Mouse (Mus musculus) heart, postnatal 10 days (tissue): Measurements from ENCODE around the gene Zbtb7b. TPM values are rescaled to one million over a fixed set of nuclear protein-coding genes. Genes with fewer than 3 reads are reported as not detected.

ENCODE experiments used
- DNase-seq, 2 experiments: peaks; one replicate each; pipeline ENCODE4 v3.0.0; 2021
- intact Hi-C: fragments of 180-260 bp; cut with DNase I; formaldehyde crosslinking; loops from one replicate; pipeline ENCODE4 v1.15.1; 2025
- total RNA-seq, 2 experiments: library from RNA; stranded (reverse); gene quantifications; 2 replicates each; pipeline ENCODE4 v1.2.3; 2021

Zbtb7b gene
- total RNA-seq, 2 experiments from 2014 or later, result 20.2 to 25.6 TPM

DNA sequence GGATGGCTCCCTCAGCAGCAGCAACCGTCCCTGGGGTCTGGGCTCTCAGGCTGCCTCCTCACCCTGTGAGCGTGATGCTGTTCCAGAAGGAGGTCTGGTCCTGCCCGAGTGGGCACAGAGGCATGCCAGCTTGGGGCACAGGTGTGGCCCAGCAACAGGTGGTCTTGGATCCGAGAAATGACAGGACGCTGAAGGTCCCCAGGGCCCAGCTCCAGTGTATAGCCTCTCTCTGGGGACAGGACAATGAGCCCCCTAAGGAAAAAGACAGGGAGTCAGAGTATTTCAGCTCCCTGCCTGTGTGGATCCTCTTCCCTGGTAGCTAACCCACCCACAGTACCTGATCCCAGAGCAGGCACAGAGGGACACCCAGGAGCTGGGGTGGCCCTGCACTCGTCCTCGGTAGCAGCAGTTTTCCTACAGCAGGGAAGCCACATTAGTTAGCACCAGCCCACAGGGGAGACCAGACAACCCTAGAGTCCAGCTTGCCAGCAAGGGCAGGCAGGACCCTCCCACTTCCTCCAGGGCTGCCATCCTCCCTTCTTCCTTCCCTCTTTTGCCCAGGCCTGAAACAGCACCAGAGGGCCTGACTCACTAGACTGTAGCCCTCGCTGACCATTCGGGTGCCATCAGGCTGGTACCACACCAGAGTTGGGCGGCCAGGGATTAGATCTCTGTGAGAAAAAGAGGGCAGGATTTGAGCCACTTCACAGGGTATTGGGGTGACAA is 47.6 kb downstream of the Zbtb7b start:
- DNase-seq, result no peak
- intact Hi-C loops, result no loop called here

GRCm38 (mm10) chr3:89343279-89343678 is 51.3 kb downstream of the Zbtb7b start:
- intact Hi-C loops, result no loop called here
- no peak for DNase-seq

DNA sequence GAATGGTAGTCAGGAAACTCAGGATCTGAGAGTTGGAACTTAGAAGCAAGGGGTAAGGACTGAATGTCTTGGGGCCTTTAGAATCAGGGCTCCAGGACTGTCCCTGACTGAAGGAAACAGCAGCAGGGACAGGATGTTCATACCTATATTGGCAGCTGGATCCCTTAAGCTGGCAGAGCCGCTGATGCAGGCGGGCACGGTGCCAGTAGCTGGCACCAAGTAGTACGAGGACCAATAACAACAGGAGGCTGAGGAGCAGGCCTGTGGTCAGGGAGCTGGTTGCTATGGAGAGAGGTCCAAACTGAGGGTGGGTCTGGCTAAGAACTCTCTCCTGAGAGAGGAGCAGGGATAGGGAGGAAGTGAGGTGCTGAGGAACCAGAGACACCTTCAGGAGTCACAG is 52.8 kb downstream of the Zbtb7b start:
- intact Hi-C loops, result loop anchor here (2.0 kb wide), 1 partner anchor 143 kb away; no protein-coding TSS in a partner anchor
- DNase-seq, result no peak

GRCm38 (mm10) chr3:89340465-89340864 is 54.1 kb downstream of the Zbtb7b start:
- peak; percentile 76 to 88 for DNase-seq
- intact Hi-C loops, result loop anchor here (1.0 to 2.0 kb wide), 2 partner anchors 14 to 144 kb away; no protein-coding TSS in a partner anchor

DNA sequence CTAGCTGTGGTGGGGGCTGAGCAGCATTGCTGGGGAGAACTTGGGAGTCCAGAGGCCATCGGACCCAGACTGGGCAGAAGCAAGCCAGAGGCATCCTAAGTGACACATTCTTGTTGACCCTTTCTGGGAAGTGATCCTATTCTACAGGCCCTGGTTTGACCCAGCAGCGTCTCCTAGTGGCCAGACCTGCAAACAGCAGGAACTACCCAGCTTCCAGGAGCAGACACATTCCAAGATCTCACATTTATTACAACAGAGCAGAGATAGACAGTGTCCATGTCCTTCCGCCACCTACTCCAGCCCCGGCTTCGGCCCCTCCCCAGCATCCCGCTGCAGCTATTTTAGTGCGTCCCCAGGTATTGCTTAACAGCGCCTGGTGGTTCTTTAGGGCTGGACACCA is 55.2 kb downstream of the Zbtb7b start:
- DNase-seq, result peak; percentile 71 to 82
- intact Hi-C loops, result no loop called here

DNA sequence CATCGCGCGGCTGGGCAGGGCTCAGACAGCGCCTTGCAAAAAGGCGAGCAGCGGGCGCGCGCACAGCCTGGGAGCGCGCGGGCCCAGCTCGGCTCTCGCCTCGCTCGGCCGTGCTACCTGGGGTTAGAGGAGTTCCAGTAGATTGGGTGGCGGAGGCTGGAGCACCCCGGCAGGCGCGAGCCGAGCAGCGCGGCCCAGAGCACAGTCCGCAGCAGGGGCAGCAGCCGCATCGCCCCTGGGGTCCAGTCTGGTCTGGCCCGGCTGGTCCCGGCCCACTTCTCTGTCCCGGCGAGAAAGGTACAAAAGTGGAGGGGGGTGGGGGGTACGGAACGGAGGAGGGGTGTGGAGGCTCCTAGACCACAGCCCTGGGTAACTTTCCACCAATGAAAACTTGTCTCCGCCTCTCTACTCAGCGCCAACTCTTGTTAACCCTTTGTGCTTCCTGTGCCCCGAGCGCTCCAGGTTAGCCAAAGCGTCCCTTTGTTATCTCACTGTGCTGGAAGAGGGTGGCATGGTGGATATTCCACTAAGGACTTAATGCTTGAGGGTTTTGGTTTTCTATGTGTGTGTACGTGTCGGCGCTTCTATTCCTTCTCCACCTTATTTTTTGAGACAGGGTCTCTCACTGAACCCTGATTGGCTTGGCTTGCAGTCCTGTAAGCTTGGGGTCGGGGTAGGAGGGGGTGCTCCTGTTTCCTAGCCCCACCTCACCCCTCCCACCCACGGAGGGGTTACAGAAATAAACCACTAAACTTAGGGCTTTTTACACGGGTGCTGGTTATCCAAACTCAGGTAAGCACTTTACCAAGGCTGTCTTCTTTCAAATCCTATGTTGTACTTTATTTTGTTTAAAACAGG is 56.6 kb downstream of the Zbtb7b start, which contains the start of gene Efna4:
TSS of gene Efna4 (minus strand) at position 308 of the 858 bp plus-strand sequence.
- DNase-seq, result peak; percentile 65 to 74
- intact Hi-C loops, result loop anchor here (2.0 kb wide), 1 partner anchor 21 kb away; no protein-coding TSS in a partner anchor

- no peak for DNase-seq
- intact Hi-C loops, result loop anchor here (2.0 kb wide), 1 partner anchor 20 kb away; no protein-coding TSS in a partner anchor
Observed at GRCm38 (mm10) chr3:89337062-89337720, 57.4 kb downstream of the Zbtb7b start.

DNA sequence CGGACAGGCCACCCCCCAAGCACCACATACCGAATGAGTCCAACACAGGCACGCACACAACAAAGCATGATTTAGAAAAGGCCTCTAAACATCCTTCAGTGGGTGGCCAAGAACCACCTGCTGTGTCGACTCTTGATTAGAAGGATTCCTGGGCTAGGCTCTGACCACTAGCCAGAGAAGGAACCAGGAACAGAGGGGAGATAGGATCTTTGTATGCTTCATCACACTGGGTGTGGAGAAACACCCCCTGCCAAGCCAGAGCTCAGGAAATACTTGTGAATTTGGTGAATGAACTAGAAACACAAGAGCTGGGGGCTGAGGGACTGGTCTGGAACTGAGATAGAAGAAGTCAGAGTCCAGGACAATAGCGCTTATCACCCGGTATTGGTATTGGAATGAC is 58.0 kb downstream of the Zbtb7b start:
- DNase-seq, result no peak
- intact Hi-C loops, result loop anchor here (2.0 kb wide), 1 partner anchor 20 kb away; no protein-coding TSS in a partner anchor

- DNase-seq, result no peak
Observed at GRCm38 (mm10) chr3:89333053-89333452, 61.5 kb downstream of the Zbtb7b start.

GRCm38 (mm10) chr3:89332476-89332875 is 62.1 kb downstream of the Zbtb7b start:
- DNase-seq, result no peak

More at GRCm38 (mm10) chr3:89333053-89333452, 61.5 kb downstream of the Zbtb7b start:
- intact Hi-C loops, result no loop called here

GRCm38 (mm10) chr3:89332013-89332412 is 62.6 kb downstream of the Zbtb7b start:
- DNase-seq, result no peak
- intact Hi-C loops, result no loop called here

More at GRCm38 (mm10) chr3:89332476-89332875, 62.1 kb downstream of the Zbtb7b start:
- intact Hi-C loops, result no loop called here

DNA sequence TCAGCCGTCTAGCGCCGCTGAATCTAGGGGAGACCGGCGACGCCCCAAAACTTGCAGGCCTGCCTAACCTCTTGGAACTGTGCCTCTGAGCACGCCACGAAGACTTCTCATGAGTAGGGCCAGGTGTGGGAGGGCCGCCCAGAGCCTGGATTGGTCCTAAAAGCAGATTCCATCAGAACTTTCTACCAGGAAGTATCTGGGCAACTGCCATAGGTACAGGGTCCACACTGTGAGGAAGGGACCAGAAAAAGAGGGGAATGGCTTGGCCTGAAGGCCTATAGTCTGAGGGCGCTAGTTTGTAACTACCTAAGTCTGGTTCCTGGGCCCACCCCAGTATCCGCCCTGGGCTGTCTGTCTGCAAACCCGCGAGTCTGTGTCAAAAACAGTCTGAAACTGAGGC is 63.0 kb downstream of the Zbtb7b start:
- intact Hi-C loops, result no loop called here
- DNase-seq, result no peak

GRCm38 (mm10) chr3:89330948-89331347 is 63.6 kb downstream of the Zbtb7b start:
- intact Hi-C loops, result no loop called here
- DNase-seq, result no peak

GRCm38 (mm10) chr3:89330346-89330745 is 64.2 kb downstream of the Zbtb7b start:
- intact Hi-C loops, result no loop called here
- DNase-seq, result no peak

DNA sequence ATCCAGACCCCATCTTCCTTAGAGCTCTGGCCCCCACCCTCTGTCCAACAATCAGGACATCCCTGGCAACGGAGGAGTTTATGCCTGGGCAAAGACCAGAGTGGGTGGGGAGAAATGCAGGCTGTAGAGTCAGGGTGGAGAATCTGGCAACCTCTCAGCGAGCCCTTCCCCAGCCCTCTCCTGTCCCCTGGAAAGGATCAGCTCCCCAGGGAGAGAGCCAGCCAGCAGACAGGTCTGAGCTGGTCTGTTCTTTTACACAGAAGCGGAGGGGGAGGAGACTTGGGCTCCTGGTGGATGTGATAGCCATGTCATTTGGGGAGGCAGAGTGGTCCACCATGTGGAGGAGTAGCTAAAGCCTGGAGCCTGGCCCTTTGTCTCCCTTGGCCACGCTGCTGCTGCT is 66.0 kb downstream of the Zbtb7b start:
- intact Hi-C loops, result no loop called here

More for the DNA sequence above, 66.0 kb downstream of the Zbtb7b start:
- no peak for DNase-seq

Other genes with a start within 250 kb of the Zbtb7b start
- gene Hcn3, start 234.6 kb downstream of the Zbtb7b start, total RNA-seq, result under 1 TPM; 0.19 to 0.60 TPM
- 10 to 100 TPM; 26.6 to 26.7 TPM for gene Clk2, start 230.0 kb downstream of the Zbtb7b start, total RNA-seq
- 10 to 100 TPM; 49.4 to 49.6 TPM for gene Scamp3, start 217.3 kb downstream of the Zbtb7b start, total RNA-seq
- 1 to 10 TPM; 7.9 to 8.3 TPM for gene Fam189b, start 211.6 kb downstream of the Zbtb7b start, total RNA-seq
- 10 to 100 TPM; 24.2 to 24.7 TPM for gene Gba, start 191.8 kb downstream of the Zbtb7b start, total RNA-seq
- 10 to 100 TPM; 20.4 to 21.8 TPM for gene Thbs3, start 179.6 kb downstream of the Zbtb7b start, total RNA-seq
- gene Mtx1, start 167.7 kb downstream of the Zbtb7b start, total RNA-seq, result 10 to 100 TPM; 73.7 to 77.2 TPM
- under 1 TPM; 0.20 to 0.34 TPM for gene Muc1, start 165.7 kb downstream of the Zbtb7b start, total RNA-seq
- gene Krtcap2, start 148.8 kb downstream of the Zbtb7b start, total RNA-seq, result 10 to 100 TPM; 84.4 to 88.0 TPM
- 1 to 10 TPM in 1 of 2 experiments, under 1 TPM in 1; 0.77 to 1.1 TPM for gene Trim46, start 148.5 kb downstream of the Zbtb7b start, total RNA-seq
- 10 to 100 TPM; 60.2 to 64.2 TPM for gene Dpm3, start 135.4 kb downstream of the Zbtb7b start, total RNA-seq
- 10 to 100 TPM; 29.3 to 31.3 TPM for gene Slc50a1, start 124.2 kb downstream of the Zbtb7b start, total RNA-seq
- gene Efna1, start 113.6 kb downstream of the Zbtb7b start, total RNA-seq, result 10 to 100 TPM; 48.8 to 57.5 TPM
- gene Efna3, start 71.8 kb downstream of the Zbtb7b start, total RNA-seq, result under 1 TPM in 1 of 2 experiments, not detected in 1; 0.17 TPM
- 1 to 10 TPM; 1.9 to 2.2 TPM for gene Efna4, start 56.7 kb downstream of the Zbtb7b start, total RNA-seq
- 100 to 1,000 TPM; 101 to 118 TPM for gene Adam15, start 44.8 kb downstream of the Zbtb7b start, total RNA-seq
- under 1 TPM in 1 of 2 experiments, not detected in 1; 0.26 TPM for gene Dcst2, start 32.8 kb downstream of the Zbtb7b start, total RNA-seq
- gene Dcst1, start 29.5 kb downstream of the Zbtb7b start, total RNA-seq, result under 1 TPM; 0.43 to 0.57 TPM
- gene Lenep, start 8.0 kb upstream of the Zbtb7b start, total RNA-seq, result under 1 TPM in 1 of 2 experiments, not detected in 1; 0.64 TPM
- gene Flad1, start 17.1 kb upstream of the Zbtb7b start, total RNA-seq, result 10 to 100 TPM; 44.4 TPM
- 10 to 100 TPM; 26.6 to 26.9 TPM for gene Cks1b, start 23.6 kb upstream of the Zbtb7b start, total RNA-seq
- gene Shc1, start 23.7 kb upstream of the Zbtb7b start, total RNA-seq, result 10 to 100 TPM; 59.1 to 62.1 TPM
- gene Pygo2, start 35.4 kb upstream of the Zbtb7b start, total RNA-seq, result 10 to 100 TPM; 16.8 to 22.3 TPM
- gene Pbxip1, start 41.9 kb upstream of the Zbtb7b start, total RNA-seq, result 10 to 100 TPM; 66.5 to 66.8 TPM
- 10 to 100 TPM in 1 of 2 experiments, 1 to 10 TPM in 1; 8.9 to 12.1 TPM for gene Pmvk, start 59.8 kb upstream of the Zbtb7b start, total RNA-seq
- 1 to 10 TPM; 7.4 to 8.8 TPM for gene Kcnn3, start 125.4 kb upstream of the Zbtb7b start, total RNA-seq